Mouse (Mus musculus): Measurements from ENCODE around the gene Arhgap22. TPM values are rescaled to one million over a fixed set of nuclear protein-coding genes. Genes with fewer than 3 reads are reported as not detected.

Arhgap22 gene
- polyA plus RNA-seq, 1 experiment from 2014 or later, result 2.1 TPM

Other genes with a start within 250 kb of the Arhgap22 start
- gene Lrrc18, start 222.6 kb upstream of the Arhgap22 start, polyA plus RNA-seq (2016; fragmentation: Nextera tagmentation; extraction: Ambion mirVana), result 0.43 and 0.47 TPM in 2 replicates
- 0.41 and 0.42 TPM in 2 replicates for gene Wdfy4, start 28.5 kb upstream of the Arhgap22 start, polyA plus RNA-seq (2016; fragmentation: Nextera tagmentation; extraction: Ambion mirVana)
- 17.3 and 19.8 TPM in 2 replicates for gene Mapk8, start 233.1 kb downstream of the Arhgap22 start, polyA plus RNA-seq (2016; fragmentation: Nextera tagmentation; extraction: Ambion mirVana)